Mouse (Mus musculus) bone marrow macrophage, adult 2 months (primary cell): Measurements from ENCODE around the gene Ppil6.

Experiments used
- CTCF ChIP-seq: IDR thresholded peaks from 2 replicates; pipeline ENCODE4 v1.5.1; 2012; ENCODE audit warnings: low read depth, mild to moderate bottlenecking, low read length, moderate library complexity
- POLR2A ChIP-seq: IDR thresholded peaks from 2 replicates; pipeline ENCODE4 v1.6.1; 2012; ENCODE audit warnings: mild to moderate bottlenecking, low read depth, low read length, borderline replicate concordance

DNA sequence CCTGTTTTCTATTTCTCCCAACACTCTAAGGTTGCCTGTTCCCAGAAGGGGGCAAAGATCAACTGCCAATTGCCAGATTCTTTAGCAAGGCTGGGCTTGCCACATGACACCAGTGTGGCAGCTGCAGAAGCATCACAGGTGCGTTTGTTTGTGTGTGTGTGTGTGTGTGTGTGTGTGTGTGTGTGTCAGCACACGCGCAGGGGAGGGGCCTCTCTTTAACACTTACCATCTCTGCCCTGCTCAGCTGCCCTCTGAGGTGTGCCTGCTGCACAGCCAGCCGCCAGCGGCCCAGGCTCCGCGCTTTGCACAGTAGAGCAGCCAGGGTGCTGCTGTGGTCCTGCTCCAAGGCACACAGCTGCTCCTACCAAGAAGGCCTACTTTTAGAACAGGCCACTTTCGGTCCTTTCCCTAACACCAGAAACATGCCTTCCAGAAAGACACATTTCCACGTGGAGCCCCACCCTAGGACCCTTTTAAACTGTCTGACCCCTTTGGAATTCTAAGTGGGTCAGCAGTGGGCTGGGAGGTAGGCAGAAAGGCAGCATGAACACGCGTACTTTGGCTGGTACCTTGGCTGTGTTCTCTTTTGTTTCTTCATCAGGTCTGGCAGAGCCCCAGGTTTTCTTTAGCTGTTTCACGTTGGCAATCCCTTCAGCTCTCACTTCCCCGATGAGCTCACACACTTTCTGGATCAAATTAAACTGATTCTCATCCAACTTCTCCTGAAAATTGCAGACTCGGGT is 62.8 kb downstream of the Ppil6 start:
- TF ChIP-seq CTCF (no peak), POLR2A (no peak)
